Mouse (Mus musculus): ENCODE results near the gene Tspan14.

- no peak for TF ChIP-seq ZC3H11A (IDR thresholded peaks at IDR 0.05; ENCODE audit: borderline replicate concordance, low read depth, low read length)
- no peak for TF ChIP-seq CHD2 (IDR thresholded peaks at IDR 0.05; ENCODE audit: low read depth, low read length)
- TF ChIP-seq MAFK (IDR thresholded peaks at IDR 0.05; ENCODE audit: insufficient read depth, low read depth, low read length) = no peak
- no peak for TF ChIP-seq HCFC1 (IDR thresholded peaks at IDR 0.05; ENCODE audit: borderline replicate concordance, insufficient read depth, low read length)
Measured at GRCm38 (mm10) chr14:40952715-40953114, 13.9 kb downstream of the Tspan14 start.

Data from ES-E14 (cell line).